Mouse (Mus musculus): ENCODE results near the gene Dnajc27.
A peak's percentile ranks its signal among the peaks of the same experiment; 100 is the strongest.

The Dnajc27 gene

DNA sequence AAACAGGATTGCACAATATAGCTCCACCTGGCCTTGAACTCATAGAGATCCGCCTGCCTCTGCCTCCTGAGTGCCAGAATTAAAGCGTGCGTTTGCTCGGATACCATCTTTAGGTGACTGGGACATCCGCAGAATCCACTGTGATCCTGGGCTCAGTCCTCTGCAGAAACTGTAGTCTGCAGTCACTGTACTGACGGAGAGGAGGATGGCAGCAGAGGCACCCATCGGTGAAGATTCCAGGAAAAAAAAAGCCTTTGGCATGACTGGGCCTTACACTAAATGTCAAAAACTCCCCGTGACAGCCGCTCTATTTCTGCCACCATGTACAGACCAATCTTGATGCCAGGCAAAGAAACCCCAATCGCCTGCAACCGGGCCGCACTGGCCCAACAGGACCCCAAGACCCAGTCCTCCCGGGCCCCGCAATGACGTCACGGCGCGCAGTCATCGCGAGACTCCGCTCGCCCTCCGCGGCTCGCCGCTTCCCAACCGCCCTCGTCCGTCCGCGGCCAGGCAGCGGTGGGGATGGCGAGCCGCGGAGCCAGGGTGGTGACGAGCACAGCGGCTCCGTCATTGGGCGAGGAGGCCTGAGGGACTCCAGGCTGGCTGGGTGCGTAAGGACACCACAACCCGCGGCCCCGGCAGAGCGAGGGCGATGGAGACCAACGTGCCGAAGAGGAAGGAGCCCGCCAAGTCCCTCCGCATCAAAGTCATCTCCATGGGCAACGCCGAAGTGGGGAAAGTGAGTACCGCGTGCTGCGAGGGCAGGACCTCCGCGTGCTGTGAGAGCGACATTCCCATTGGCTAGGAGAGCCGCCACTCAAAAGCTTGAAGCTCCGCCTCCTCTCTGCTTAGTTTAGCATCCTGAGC is at the start of gene Dnajc27:
TSS of gene Dnajc27 (plus strand) at position 452 of the 870 bp plus-strand sequence.
- peak; percentile 97 for DNase-seq (ENCODE audit: low read depth, low spot score)

DNA sequence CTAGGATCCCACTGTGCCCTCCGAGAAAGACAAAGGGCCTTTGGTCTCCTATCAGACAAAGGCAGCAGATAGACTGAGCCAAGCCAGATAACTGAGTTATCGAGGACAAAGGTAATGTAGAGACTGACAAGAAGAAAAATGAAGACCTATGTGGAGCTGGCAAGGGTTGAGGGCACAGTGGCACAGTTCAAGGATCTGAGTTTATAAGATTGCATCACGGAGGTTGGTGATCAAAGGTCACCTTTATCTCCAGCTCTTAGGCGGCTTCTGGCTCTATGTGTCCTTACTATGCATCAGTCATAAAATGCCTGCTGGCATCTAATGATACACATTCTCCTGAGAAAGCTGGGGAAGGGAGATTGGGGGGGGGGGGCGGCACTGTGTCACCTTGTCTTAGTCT is 46.2 kb upstream of the Dnajc27 start:
- no peak for DNase-seq (ENCODE audit: low read depth, low spot score)

DNA sequence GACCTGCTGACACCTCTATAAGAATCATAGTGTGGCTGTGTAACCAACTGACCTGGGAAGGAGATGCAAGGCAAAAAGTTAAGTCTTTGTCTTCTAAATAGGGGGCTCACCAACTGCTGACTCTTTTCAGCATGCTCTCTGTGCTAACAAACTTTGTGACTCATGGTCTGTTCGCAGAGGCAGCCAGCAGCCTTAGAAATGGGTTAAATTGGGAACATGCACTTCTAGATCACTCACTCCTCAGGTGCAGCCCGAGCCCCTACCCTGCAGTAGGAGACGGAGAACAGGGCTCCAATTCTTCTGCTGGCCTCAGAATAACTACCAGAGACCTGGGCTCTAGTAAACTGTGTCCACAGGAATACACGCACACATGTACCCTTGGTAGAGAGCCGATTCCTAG is 44.9 kb upstream of the Dnajc27 start:
- no peak for DNase-seq (ENCODE audit: low read depth, low spot score)

DNA sequence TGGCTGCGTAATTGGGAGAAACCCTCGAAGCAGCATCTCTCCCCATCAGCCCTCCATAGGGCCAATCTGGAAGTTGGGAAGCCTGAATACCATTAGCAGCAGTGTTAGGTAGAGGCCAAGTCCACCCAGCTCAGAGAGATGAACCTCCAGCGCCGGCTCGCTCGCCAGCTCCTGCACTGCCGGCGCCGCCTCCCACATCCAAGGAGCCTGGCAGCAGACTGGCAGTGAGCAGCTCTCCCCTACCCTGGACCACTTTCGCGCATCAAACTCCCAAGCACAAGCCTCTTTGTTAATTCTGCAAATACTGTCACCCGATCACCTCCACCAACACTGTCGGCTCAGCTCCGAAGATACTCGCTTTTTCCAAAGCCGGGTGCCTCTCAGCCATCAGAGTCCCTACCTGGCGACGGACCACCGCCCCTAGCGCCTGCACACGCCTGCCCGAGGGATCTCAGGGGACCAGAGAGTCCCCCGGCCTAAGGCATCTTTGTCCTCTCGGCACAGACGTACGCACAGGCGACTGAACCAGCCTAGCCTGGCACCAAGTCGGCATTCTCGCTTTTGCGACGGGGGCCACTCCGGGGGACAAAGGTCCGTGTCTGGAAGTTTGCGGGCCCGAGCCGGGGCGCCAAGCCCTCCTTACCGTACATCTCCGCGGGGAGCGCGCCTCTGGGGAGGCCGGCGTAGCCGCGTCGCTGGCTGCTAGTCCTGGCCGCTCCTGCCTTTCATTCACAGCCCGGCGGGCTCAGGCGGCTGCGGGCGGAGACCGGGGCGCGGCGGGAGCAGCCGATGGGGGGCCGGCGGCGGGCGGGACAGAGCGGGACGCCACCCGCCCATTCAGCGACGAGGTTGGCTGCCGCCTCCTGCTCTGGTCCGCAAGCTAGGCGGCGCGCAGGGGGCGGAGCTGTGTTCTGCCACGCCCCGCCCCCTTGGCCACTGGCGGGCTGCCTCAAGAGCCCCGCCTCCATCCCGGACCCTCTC is 44.0 kb upstream of the Dnajc27 start, which contains the start of gene Efr3b:
TSS of gene Efr3b (minus strand) at position 855 of the 981 bp plus-strand sequence.
- DNase-seq (ENCODE audit: low read depth, low spot score) = no peak

DNA sequence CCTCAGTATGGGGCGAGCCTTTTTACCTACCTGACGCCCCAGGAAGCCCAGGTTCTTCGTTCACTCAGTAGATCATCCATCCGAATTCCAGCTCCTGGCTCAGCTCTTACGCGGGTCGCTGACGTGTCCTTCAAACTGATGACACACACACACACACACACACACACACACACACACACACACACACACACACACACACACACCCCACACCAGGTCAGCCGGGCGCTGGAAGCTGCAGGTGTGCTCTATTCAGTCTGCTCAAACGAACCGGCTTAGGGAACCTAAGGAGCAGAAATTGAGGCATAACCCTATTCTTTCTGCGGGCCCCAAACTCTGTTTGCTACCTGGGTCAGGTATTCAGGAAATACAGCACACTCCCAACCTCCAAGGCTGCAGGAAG is 43.3 kb upstream of the Dnajc27 start:
- DNase-seq (ENCODE audit: low read depth, low spot score) = no peak

DNA sequence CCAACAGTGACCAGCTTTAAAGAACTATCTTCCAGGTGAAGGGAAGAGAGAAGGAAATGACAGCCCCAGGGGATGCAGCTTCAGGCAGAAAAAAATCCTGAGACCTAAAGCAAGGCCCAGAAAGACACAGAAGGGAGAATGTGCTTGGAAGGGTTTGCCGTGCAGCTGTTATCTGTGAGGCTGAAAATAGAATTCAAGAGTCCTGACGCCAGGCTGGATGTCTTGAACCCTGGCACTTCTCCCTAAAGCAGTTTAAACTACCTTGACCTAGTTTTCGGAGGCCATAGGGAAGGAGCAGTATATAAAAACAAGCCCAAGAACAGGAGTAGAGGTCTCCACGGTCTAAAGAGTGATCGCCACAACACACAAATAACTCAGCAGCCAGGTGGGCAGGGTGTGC is 40.0 kb upstream of the Dnajc27 start:
- DNase-seq (ENCODE audit: low read depth, low spot score) = no peak

DNA sequence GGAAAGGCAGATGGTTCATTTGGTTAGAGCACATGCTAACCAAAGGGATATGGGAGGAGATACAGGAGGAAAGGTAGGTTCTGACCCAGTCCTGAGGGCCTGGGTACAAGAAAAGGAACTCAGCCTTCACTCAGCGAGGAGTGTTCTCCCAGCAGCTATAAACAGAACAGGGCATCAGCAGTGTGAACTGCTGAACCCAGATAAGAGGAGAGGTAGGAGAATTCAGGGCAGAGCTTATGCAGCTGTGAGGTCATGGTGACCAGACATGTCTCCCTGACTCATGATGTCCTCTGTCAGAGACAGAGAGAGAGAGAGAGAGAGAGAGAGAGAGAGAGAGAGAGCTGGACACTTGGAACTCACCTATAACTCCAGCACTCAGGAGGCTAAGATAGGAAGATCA is 36.4 kb upstream of the Dnajc27 start:
- DNase-seq (ENCODE audit: low read depth, low spot score) = no peak

DNA sequence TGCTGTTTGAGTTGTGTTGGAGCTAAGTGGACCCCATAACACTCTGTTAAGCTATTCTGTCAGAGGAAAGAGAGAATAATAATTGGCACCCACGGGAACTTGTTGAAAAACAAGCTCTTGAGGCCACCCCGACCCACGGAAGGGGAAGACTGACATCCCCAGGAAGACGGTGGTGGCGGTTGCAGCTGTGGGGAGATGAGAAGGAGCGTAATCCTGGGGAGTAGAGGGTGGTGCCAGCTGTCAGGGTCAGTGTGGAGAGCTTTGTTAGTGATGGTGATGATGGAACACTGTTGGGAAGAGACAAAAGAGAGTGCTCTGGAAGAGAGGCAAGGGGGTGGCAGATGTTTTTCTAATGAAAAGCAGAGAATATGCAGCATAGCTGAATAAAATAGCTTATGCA is 34.4 kb upstream of the Dnajc27 start:
- DNase-seq (ENCODE audit: low read depth, low spot score) = no peak

DNA sequence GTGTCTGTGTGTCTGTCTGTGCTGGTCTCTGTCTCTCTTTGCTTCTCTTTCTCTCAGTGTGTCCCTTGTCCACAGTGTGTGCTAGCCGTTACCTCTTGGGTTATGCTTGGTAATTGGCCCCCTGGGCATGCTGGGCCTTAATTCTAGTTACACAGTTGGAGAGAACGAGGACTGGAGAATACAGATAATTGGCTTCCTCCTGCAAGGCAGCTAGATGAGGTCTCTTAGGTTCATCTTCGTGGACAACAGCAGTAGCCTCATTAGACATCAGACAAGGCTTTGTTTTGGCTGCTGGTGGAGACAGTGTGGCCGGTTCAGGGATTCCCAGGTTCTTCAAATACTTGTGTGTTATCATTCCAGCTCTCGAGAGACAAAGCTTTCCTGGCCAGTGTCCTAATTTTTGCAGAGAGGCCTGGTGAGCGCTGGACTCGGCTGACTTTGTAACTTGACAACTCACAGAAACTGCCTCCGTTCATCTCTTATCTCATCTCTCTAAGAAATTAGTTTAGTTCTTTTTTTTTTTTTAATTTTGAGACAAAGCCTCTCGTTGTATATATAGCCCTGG is 31.4 kb upstream of the Dnajc27 start:
- no peak for DNase-seq (ENCODE audit: low read depth, low spot score)

DNA sequence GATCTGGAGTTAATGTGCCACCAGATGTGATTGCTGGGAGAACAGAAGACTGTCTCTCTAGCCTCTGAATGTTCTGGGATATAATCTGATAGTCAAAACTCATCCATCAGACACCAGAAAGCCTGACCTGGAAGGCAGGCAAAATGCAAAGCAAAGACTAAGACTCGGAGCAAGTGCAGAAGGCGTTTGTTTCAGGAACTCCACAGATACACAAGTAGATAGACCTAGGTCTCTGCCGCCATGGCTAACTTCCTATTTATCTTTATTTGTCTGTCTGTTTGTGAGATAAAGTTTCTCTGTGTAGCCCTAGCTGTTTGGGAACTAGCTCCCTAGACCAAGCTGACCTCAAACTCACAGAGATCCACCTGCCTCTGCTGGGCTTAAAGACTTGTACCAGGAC is 28.7 kb upstream of the Dnajc27 start:
- no peak for DNase-seq (ENCODE audit: low read depth, low spot score)

DNA sequence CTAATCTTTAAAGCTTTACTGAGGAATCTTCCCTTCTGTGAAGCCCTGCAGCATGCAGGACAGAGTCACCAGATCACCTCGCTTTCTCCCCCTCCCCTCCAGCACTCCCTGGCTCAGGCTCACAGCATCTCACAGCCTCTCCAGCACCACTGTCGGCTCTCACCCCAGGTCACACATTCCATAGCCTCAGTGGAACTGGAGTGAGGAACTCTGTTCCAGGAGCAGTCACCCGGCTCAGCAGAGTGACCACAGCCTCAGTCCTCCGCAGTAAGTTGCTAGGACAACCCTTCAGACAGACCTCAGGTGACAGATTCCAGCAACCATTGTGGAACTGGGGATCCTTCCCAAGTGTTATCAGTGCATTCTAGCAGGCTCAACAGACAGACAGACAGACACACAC is 27.5 kb upstream of the Dnajc27 start:
- DNase-seq (ENCODE audit: low read depth, low spot score) = no peak

DNA sequence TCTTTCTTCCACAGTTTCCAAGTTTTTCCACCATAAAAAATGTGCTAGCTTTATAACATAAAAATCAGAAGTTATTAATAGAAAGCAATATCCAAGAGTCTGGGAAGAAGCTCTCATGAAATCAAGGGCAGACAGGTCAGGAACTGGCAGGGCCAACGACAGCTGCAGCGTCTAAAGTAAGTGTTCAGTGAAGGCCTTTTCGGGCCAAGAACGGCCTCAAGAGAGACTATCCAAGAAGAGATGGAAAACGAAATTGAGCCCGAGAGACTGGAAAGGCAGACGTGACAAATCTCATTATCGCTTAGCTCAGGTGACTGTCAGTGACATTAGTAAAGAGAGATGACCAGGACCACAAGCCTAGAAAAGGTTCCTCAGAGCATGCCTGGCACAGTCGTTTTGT is 24.1 kb upstream of the Dnajc27 start:
- DNase-seq (ENCODE audit: low read depth, low spot score) = no peak

DNA sequence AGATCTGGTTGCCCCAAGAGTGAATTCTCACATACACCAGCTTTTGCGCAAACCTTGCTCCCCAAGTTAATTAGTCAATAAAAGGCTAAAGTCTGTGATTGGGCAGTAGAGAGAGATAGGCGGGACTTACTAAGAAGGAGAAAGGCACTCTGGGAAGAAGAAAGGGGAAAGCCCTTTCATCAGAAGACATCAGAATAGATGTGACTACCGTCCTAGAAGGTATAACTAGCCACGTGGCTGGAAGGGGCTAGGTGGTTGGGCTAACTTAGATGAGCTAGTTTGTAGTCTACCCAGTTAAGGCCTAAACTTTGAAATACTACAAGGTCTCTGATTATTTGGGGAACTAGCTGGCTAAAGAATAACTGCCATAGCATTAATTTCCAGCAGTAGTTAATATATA is 22.7 kb upstream of the Dnajc27 start:
- no peak for DNase-seq (ENCODE audit: low read depth, low spot score)

DNA sequence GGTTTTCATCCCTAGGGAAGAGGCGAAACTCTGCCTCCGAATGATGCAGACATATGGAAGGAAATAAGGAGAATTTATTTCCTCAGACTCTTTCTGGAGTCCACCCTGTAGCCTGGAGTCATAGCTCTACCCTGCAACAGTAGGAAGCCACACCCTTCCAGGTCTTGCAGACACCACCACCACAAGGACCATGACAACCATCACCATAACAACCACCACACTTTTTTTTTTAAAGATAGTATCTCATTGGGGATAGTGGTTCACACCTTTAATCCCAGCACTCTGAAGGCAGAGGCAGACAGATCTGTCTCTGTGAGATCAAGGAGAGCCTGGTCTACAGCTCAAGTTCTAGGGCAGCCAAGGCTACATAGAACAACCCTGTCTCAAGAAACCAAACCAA is 16.9 kb upstream of the Dnajc27 start:
- DNase-seq (ENCODE audit: low read depth, low spot score) = no peak

DNA sequence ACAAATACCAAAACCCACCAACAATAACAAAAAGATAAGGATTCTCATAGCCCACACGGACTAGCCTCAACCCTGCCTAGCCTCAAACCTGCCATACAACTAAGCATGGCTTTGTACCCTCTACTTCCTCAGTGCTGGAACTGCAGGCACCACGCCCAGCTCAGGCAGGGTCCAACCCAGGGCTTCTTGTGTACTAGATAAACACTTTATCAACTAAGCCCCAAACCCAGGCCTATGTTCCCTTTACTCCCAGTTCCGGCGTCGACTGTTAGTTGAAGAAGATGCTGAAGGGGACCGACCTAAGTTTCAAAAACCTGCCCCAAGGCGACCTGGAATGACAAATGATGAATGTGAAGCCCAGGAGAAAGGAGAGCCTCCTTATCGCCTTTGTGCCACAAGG is 16.4 kb upstream of the Dnajc27 start:
- no peak for DNase-seq (ENCODE audit: low read depth, low spot score)

DNA sequence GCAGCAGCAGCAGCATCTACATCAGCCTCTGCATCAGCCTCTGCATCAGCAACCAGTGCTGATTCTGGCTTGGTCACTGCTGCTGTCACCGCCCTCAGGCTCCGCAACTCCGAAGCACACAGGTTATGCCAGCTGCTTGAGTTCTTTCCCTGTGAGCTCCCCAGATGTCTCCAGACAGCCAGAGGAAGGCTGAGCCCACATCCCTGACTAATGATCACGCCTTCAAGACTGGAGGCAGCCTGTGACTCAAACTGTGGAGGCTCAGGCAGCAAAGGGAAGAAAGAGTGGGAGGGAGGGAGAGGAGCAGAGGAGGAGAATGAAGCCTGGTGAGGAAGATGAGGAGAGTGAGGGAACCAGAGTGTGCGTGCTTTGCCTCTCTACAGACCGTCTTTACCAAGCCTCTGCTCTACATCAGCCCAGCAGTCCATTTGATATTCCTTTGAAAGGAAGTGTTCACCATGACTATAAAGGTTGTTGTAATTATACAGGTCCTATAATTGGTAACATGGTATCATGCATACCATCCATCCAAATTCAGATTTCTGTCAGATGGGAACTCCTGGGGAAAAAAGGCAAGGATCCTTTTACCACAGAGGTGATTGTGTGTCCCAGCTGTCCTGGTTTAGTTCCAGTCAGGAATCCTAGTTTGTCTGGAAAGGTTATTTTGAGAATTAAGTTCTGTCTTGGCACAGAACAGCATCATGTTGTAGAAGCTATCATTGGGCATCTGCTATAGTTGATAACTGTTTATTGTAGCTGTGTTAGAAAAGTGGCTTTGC is 15.5 kb upstream of the Dnajc27 start:
- peak; percentile 60 for DNase-seq (ENCODE audit: low read depth, low spot score)

DNA sequence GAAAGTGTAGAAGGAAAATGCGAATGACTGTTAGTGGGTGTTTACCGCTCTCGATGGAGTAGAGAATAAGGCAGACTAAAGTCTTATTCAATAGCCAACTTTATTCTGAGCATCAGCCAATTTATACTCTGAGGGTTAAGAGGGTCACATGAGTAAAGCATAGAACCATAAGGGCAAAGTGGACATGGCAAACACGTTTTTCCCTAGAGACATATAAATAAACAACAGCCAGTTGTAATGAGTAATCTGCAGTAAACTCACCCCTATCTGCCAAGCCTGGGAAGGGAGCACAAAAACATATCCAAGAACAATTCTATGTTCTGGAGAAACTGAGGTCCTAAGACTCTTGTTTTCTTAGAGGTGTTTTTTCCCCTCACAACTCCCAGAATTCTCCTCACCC is 13.8 kb upstream of the Dnajc27 start:
- DNase-seq (ENCODE audit: low read depth, low spot score) = peak; percentile 31

DNA sequence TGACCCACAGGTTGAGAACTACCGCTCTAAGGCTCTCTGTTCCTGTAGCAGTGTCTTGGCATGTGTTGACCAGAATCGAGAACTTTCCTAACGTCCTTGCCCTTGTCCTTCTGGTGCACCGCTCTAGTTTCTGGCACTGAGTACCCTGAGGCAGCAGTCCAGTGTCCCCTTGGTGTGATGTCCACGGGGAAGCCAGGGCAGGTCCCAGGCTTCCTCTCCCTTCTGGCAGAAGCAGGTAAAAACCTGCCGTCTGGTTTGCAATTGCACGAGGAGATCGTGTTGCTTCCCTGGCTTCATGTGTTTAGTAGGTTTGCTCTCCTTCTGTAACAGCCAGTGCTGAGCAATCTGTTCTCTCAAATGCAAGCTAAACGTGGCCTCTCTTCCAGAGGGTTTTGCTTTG is 10.7 kb upstream of the Dnajc27 start:
- no peak for DNase-seq (ENCODE audit: low read depth, low spot score)

DNA sequence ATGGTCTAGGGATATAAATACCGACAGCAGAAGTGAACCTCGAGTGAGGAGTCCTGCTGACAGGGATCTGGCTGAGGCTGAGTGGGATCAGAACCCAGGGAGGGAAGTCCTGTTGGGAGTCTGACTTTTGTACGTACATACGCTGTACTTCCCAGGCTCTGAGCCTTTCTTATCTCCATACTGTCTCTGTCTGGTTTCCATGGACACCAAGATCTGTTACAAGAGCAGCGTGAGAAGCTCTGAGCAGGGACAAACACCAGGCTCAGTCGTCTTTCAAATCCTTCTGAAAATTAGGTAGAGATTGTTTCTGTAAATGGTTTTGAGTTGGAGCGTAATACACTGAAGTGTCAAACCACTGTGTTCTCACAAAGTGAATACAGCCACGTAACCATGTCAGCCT is 7.0 kb upstream of the Dnajc27 start:
- no peak for DNase-seq (ENCODE audit: low read depth, low spot score)

DNA sequence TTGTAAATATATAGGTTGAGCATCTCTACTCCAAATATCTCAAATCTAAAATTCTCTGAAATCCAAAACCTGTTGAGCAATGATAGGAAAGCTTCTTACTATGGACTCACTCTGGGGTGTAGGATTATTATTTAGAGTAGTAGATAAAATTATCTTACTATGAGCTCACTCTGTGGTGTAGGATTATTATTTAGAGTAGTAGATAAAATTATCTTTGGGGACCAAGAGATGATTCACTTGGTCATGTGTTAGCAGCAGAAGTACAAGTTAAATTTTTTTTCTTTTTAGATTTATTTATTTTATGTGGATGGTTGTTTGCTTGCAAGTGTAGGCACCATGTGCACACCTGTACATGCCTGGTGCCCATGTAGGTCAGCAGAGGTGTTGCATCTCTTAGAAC is 6.0 kb upstream of the Dnajc27 start:
- DNase-seq (ENCODE audit: low read depth, low spot score) = no peak

DNA sequence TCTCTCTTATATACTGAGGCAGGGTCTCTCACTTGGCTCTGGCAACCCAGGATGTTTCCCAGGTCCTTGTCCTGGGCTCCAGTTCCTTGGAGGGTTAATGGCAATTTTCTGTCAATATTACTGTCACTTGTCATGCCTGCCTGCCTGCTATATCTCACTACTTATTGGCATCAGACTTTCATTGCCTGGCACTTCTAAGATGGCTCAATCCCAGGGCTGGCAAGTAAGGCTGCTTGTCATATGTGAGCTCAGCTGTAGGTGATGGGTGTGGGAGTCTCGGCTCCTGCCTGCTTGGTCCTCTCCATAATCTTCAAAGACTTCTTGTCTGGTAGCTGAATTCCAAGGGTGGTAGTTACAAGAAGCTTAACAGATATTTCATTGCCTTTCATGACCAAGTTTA is 4.3 kb upstream of the Dnajc27 start:
- DNase-seq (ENCODE audit: low read depth, low spot score) = no peak
